Mouse (Mus musculus): ENCODE measurements around the gene Srpx. TPM values are rescaled to one million over a fixed set of nuclear protein-coding genes. Genes with fewer than 3 reads are reported as not detected.

Srpx gene
- total RNA-seq, 4 experiments from 2014 or later: 1.0 to 3.2 (median 2.3) TPM

Other genes starting within 250 kb of the Srpx start
- under 1 TPM in 1 of 4 experiments, not detected in 3; 0.35 TPM for gene Sytl5, start 232.1 kb downstream of the Srpx start, total RNA-seq (2022)
- gene Rpgr, start 99.2 kb upstream of the Srpx start, total RNA-seq (2022): 1 to 10 TPM in 3 of 4 experiments, under 1 TPM in 1; 0.88 to 1.5 (median 1.2) TPM
- not detected for gene Otc, start 134.6 kb upstream of the Srpx start, total RNA-seq (2022)